Mouse (Mus musculus) embryo, embryonic 10.5 days (tissue): Measurements from ENCODE around the gene Tmem106c.

Experiments
- DNase-seq: peaks from one replicate; pipeline ENCODE4 v3.0.0-alpha.2; 2015; ENCODE audit warnings: low spot score

Gene Tmem106c

GRCm38 (mm10) chr15:98001321-98002112, 37.5 kb downstream of the Tmem106c start:
- peak; percentile 82 for DNase-seq

DNA sequence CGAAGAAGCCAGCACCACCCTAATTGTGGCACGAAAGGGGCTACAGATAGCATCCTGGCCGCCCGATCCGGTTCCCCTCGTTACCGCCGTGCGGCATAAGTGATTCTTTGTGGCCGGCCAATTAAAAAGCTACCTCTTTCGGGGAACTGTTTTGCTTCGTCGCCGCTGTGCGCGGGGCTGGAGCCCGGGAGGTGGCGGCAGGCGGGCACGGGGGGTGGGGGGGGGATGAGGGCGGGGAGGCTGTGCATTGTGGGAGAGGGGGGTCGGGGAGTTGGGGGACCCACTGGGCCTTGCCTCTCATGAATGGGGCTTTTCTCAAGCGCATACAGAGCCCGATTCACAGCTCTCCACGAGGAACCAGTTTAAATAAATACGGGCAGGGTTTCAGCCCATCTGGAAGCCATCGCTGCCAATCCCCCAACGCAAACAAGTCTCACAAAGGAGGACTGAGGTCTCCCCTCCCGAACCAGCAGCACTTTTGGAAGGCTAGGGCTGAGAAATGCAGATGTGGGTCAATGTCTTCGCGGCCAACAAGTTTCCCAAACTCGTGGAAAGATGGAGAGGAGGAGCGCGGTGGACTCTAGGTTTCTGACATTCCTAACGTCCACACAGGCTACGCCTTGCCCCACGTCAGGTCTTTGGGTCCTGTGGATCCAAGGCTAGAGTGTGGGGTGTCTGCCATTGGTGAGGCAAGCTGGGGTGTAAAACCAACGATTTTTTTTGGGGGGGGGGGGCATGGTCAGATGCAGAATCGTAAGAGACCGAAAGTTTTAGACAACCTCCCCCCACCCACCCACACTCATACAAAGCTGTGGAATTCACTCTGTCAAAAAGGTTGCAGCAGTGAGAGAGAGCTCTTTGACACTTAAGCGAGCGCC, 38.4 kb downstream of the Tmem106c start:
- DNase-seq, result peak; percentile 81

DNA sequence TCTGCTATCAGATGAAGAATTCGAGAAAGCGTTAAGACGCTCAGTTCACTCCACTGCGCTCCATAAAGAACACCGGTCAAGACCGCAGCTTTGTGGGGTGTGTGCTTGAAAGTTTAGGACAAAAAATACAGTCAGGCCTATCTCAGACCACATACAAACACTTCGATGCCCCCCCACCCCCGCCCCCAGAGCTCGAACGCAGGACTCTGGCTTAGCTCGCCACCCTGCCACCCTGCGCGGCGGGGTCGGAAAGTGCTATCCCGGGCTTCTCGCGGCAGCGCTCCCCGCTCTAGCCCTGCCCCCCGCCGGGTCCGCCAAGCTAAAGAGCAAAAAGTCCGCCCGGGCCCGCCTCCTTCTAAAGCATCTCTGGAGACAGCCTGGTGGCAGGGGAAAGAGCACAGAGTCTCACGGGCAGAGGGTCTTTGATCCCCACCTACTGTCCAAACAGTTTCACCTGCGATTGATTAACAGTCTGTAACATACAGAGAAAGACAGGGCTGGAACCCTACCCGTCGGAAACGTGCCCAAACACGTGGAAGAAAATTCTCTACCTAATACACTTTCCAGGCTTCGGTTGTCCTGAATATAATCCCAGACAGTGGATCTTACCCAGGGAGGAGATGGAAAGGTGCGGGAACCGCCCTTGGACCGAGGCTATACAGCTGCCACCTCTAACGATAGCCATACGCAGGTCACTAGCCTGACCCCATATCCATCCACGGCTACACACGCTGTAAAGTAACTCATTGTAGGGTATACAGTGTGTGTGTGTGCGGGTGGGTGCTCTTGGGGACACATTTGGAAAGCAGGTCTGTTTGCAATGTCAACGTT, 39.2 kb downstream of the Tmem106c start:
- DNase-seq, result peak; percentile 85

GRCm38 (mm10) chr15:98003822-98004739, 40.1 kb downstream of the Tmem106c start, which contains the start of gene Col2a1:
TSS of gene Col2a1 (minus strand) at chr15:98004695.
- DNase-seq, result peak; percentile 83

GRCm38 (mm10) chr15:98004740-98005159, 40.8 kb downstream of the Tmem106c start:
- DNase-seq, result no peak

DNA sequence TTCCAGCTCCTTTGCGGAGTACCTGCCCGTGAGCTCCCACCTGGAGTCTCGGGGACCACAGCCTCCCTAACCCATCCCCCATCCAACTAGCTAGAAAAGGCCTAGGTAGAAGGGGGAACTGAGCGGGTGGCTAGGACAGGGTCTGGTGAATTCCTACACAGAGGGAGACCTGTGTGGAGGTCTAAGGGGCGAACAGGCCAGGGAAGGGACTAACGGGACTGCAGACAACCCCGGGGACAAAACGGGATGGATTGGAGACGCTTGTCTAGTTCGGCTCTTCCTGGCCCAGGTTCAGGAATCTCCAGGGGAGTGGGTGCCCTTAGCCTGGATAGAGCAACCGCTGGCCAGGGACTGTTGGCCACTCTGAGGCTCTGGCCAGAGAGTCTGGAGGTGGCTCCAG, 41.2 kb downstream of the Tmem106c start:
- DNase-seq, result peak; percentile 36

GRCm38 (mm10) chr15:98012810-98013209, 48.8 kb downstream of the Tmem106c start:
- DNase-seq, result no peak

DNA sequence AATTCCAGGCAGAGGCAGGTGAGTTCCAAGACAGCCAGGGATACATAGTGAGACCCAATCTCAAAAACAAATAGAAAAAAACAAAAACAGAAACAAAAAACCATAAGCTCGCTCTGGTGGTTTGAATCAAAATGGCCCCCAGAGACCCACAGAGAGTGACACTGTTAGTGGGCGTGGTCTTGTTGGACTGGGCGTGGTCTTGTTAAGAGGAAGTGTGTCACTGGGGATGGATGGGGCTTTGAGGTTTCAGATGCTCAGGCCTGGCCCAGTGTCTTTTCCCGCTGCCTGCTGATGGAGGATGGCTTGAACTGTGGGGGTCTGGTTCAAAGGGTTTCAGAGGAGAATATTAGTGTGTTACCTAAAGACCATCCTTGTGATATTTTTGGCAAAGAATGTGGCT, 53.9 kb downstream of the Tmem106c start:
- DNase-seq, result peak; percentile 26

DNA sequence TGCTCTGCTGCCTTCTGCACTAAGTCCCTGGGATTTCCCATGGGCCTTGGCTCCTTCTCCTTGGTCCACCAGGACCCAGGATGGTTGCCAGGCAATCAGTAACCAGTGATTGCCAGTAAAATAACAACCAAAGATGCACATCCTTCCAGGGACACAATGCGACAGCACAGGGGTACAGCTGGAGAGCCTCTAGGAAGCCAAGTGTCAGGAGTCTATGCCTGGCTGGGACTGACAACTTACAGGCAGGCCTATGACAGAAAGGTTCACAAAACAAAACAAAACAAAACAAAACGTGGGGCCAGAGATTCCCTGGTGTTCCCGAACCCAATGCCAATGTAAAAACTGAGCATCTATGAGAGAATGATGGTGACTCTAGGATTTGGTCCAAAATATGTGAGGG, 55.0 kb downstream of the Tmem106c start:
- no peak for DNase-seq
